Mouse (Mus musculus) embryo, embryonic 11.5 days (tissue): ENCODE data around the gene Rybp.

Experiments
- DNase-seq: peaks from one replicate; pipeline ENCODE4 v3.0.0-alpha.2; 2012; ENCODE audit warnings: low read depth, low spot score

The Rybp gene

DNA sequence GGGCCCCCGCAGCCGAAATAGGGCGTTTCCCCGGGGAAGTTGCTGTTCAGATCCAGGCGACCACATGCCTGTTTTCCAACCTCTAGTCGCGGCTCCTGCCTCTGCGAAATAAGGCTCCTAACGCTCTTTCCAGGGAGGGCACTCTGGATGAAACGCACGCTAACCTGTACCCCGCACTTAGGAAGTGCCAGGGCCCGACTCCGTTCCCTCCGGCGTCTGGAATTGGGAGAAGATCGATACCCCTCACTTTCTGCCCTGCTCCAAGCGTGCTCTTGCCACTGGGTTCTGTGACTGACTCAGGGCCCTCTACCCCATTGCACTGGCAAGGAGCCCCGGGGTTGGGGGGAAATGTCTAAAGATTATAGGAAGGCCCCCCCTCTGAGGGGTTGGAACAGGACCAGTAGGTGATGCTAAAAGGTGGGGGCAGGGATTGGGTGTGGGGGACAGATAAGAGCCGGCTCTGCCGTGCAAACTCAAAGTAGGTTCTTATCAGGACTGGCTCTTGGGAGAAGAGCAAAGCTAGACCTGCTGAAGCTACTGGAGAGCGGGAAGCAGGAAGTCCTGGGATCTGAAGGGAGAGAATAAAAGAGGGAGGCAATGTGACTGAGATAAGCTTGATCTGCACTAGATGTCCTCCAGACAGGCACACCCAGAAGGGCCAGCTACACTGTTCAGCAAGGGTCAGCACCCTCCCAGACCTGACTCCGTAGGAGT is 888 bp upstream of the Rybp start:
- DNase-seq = no peak

DNA sequence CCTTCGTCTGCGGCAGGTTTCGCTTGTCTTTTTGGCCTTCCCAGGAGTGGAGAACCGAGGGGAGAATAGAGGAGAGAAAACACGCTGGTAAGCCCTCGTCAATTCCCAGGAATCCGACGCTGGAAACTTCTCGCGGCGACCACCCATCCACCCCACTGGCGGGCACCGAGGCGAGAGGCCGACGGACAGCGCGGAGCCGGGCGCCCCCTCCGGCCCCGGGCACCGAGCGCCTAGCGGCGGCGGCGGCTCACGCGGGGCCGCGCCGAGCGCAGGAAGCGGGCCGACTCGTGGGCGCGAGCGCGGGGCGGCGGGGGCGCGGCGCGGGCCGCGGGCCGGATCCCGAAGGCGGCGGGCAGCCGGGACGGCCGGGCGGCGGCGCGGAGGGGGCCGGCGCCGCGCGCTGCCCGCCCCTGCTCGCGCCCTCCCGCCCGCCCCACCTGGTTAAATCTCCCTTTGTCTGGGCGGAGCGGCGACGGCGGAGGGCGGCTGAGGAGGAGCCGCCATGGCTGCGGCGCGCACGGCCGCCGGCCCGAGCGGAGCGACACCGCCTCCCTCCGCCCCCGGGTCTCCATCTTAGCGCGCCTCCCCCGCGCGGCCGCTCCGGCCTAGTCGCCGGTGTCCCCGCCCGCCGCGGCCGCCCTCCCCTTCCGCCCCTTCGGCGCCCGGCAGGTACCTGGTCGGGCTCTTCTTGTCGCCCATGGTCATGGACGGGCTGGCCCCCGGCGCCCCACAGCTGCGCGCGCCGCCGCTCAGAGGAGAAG is 532 bp downstream of the Rybp start:
- DNase-seq = peak; percentile 40

DNA sequence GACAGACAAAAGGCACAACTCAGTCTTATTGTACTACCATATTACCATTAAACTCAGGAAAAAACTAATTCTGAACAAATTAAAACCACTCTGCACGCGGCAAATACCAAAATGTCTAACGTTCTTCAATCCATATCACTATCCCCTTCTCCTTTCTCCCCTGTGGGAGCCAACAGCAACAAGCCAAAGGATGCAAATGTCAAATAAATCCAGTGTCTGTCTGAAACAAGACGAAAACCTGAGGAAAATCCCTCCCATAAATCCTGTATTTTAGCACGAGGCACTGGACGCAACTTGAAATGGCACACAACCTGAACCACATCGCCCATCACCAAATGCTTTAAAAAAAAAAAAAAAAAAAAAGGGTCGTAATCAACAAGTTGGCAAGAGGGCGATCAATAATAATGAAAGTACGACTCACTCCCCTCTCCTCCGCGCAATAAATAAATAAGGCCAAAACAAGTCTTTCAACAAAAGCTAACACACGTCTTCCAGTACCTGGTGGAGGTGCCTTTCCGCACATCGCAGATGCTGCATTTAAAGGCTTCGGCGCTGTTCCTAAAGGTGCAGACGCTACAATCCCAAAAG is 1.2 kb downstream of the Rybp start:
- DNase-seq = no peak

DNA sequence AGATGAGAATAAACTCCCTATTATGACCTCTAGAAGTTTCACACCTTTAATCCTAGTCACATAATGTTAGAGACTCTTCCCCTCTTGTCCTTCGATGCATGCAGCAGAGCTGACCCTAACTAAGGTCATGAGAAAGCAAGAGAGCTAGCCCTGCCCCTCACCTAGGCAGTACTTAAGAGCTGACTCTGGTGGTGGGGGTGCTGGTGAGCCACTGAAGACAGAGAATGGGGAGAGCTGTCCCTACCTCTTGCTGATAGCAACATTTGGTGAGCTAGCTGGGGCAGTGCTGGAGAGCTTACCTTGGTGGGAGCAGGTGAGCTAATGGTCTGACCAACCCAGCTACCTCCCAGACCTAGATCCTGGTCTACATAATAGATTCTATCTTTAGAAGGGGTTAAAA is 8.4 kb downstream of the Rybp start:
- DNase-seq = no peak

DNA sequence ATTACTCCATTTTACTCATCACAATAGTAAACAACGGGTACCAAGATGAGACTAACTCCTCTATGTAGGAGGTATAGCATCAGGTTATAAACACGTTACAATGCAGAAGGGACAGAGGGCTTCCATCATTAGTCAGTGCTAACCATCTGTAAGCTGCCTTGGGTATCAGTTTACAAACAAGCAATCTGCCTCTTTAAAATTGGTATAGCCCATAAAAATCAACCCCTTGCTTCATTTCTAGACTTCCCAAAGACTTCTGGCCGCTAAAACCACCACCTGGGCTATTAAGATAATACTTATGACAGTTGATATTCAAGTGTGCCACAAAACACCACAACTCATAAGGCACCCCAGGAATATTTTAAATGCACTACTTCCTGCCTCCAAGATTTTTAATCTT is 10.9 kb downstream of the Rybp start:
- DNase-seq = no peak

DNA sequence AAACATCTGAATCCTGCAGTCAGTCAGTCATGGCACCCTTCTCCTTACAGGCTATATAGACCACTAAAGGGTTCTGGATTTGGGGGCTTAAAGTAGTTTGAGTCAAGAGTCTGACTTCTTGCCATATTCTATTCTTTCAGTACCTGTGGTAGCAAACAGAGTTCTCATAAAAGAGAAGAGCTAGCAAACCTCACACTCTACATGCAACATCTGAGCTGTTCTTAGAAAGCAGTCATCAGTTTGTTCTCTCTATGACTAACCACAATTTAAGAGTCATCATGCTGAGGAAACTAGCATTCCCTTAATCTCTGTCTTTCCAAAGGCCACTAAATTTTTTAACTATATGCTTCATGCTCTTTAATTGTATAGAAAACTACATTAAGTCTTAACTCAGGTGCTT is 11.6 kb downstream of the Rybp start:
- no peak for DNase-seq

DNA sequence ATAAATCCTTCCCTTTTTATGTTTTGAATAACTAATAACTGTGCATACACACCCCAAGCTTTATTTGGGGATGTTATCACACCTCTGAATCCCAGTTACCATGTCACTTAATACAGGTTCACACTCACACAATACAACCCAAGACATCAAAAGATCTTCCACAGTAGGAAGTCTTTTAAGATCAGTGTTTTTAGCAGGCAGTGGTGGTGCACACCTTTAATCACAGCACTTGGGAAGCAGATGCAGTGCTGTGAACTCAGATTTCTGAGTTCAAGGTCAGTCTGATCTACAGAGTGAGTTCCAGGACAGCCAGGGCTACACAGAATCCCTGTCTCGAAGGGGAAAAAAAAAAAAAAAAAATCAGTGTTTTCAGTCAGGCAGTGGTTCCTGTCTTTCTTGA is 13.7 kb downstream of the Rybp start:
- DNase-seq = no peak

DNA sequence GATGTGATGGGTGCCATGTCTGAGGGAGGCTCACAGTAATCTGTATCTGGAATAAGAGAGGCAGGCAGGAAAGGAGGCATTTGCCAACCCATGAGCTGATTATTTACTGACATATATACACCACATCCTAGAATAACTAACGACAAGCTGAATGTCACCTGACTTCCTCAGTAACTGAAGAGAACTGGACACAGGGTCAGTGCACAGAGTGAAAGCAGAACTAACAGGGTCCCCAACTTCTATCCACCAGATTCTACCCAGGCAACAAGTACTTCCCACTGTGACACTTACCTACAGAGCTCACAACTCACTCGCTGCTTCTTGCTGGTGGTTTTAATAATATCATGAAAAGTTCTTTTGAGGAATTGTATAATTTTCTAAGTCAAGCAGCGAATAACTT is 15.3 kb downstream of the Rybp start:
- DNase-seq = no peak

DNA sequence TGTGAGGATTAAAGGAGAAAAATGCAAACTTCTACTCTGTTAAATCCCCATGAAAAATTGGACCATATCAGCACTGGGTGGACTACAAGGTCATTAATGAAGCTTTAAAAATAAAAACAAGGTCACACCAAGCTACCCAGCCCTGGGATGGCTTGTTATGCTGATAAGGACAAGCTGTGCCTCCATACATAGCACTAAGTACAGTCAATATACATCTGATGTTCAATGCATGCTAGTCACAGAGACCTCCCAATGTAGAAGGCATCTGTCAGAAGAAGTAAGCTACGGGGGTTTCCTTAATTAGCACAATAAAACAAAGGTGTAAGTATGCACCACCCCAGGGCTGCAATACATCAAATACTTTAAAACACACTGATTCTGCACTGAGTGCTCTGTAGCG is 16.5 kb downstream of the Rybp start:
- no peak for DNase-seq

DNA sequence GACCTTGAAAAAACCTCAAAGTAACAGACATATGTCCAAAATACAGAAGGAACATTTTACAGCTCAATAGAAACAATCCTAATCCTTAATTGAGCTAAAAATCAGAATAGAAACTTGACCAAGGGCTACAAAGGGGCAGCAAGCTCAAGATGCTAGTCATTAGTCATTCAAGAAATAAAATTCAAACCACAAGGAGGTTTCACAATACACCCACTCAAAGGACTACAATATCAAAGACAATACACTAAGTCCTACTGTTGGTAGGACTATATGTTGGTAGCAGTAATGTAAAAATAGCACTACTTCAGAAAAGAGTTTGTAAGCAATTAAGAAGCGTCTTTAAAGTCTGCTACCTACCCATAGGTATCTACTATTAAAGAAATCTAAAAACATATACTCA is 27.7 kb downstream of the Rybp start:
- no peak for DNase-seq

DNA sequence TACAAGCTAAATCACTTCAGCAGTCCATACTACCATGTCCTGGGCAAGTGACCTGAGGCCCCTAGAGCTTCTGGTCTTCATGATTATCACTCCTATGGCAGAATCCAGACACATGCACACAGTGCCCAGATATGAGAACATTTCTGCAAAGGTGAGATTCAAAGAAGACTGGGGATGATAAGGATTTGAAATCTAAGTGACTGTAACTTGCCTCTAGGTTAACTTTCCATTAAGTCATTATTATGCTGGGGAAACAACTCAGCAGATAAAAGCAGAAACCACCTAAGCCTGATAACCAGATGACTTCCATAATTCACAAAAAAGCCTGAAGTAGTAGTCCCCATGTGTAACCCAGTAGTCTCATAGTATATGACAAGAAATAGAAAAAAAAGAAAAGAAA is 29.0 kb downstream of the Rybp start:
- DNase-seq = no peak

DNA sequence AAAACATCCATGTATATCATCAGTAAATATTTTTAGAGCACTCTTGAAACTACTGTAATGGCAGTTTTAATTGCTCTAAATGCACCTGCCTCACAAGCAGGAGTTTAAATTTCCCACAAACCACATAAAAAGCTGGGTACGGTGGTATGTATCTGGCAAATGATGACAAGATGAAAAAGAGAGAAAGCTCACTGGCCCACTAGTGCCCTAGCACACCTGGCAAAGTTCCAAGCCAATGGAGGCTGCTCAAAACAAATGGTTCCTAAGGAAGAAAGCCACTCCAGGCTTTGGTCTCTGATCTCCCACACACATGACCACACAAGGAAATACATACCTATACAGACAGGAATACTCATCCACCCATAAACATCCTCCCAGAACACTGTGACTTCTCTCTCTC is 31.9 kb downstream of the Rybp start:
- no peak for DNase-seq

DNA sequence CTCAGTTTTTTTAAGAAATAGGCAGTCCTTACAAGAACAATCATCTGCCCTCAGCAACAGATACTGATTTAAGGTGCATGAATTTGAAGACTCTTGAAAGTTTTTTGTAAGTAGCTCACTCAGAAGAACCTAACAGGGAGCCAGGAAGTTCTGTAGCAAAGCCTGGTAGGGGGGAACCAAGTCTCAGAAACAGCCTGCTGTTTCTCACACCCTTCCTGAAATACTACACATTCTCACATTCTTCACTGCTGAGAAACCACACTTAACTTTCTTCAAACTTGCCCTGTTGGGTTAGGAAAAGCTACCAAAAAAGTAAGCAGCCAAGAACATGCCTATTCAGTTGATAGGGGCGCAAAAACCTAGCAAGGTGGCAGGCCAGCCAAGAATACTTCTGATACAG is 32.6 kb downstream of the Rybp start:
- DNase-seq = no peak

DNA sequence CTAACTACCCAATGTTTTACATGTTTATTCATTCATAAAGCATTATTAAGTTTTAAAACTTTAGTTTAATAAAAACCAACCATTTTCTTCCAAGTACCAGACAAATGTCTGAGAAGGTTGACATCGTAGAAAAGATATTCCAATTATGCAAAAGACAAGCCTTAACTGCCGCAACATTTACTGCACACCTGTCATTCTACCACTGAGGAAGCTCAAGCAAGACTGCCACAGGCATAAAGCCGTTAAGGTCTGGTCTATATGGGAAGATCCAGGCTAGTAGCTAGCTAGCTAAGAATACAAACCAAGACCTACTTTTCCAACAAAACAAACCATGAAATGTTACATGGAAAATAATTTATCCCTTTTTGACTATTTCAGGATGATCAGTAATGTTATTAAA is 42.8 kb downstream of the Rybp start:
- no peak for DNase-seq

DNA sequence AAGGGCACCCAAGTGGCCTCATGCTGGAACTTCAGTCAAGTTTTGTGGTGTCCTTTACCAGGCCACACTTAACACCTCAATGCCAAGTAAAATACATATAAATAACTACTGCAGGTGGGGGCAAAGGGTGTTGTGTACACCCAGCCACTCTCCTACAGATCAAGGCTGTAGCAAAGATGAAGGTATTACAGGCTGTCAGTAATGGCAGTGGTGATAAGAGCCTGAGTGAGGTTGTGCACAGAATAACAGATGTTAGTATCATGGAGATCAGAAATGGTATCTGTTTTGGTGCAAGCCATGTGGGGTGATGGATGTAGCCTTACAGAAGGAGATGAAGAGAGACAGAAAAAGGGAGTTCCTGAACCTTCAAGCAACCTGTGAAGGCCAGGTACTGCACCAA is 52.2 kb downstream of the Rybp start:
- no peak for DNase-seq

DNA sequence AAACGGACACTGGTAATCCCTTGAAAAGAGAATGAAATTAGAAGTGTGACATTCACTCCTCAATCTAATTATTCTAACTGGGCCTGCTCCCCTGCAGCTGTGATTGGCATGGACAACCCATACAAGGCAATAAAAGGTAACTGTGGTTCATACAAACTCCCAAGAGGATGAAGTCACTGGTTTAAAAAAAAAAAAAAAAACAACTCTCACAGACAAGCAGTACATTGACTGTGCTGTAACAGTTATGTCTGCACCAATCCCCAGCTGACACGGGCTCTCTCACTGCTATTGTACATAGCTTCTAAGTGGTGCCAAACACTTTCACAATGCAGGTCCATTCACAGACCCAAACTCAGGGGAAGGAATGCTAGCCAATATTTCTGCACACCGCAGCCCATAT is 53.8 kb downstream of the Rybp start:
- DNase-seq = no peak

DNA sequence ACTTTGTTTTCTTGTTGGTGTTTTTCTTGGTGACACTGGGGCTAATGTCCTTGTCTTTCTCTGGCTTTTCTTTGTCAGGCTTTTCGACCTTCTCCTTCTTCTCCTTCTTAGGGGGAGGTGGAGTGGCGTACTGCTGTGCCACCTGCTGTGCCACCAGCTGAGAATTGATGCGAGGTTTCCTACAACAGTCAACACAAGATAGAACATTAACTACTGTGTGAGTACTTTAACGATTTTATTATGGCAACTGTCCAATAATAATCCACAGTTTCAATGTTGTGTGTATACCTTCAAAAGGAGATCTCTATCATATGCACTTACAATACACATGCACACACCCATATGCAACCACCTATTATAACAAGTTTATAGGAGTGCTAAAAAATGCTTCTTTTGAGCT is 54.2 kb downstream of the Rybp start:
- DNase-seq = no peak

DNA sequence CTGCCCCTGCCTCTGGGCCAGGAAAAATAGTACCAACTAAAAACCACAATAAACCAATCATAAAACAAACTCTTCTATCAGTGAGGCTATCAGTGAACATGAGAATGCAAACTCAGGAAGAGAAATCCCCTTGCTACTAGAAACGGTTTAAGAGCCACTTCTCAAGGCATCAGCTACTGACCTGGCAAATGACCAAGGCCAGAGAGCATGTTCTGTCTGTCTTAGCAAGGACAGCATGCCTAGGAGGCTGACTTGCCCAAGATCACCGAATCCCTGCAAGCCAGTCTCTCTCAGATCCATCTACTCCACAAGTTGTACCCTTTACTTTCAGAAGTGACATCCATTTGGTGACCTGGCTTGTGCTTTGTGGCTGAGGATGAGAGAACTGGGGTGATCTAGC is 61.1 kb downstream of the Rybp start:
- DNase-seq = no peak

DNA sequence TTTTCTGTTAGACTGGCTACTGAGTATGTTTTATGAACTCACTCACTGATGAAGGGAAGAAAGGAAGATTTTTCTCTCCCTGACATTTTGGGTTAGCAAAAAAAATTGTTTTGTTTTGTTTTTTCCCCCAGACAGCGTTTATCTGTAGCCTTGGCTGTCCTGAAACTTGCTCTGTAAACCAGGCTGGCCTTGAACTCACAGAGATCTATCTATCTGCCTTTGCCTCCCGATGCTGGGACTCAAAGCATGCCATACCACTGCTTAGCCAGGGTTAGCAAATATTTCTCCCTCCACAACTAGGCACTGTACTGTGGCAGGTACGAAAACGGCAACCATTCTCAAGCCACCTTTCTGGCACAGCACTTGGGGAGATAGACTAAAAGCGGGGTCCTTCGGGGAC is 63.4 kb downstream of the Rybp start:
- no peak for DNase-seq

DNA sequence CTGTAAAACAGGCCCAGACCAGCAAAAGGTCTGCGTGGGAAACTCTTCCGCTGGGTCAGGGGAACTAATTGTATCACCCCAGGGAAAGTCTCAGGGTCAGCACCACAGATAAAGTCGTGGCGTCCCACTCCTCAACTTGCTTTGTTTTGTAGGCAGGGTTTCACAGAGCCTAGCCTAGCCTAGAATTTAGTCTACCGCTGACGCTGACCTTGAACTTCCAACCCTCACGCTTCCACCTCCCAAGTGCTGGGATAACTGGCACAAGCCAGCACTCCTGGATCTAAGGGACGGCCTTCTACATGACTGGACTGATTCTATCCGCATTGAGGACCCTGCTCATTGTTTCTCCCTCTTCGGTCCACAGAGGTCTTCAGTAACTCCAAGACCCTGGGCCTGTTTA is 63.9 kb downstream of the Rybp start:
- no peak for DNase-seq

DNA sequence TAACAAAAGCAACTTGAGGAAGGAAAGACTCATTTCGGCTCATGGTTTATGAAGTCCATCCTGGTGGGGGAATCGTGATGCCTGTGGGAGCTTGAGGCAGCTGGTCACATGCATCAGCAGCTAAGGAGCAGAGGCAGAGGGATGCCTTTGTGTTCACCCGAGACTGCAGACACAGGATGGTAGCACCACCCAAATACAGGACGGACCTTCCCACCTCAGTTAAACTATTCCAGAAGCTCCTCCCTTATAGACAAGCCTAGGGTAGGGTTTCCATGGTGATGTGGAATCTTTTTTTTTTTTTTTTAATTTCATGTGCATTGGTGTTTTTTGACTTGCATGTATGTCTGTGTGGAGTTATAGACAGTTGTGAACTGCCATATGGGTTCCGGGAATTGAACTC is 64.4 kb downstream of the Rybp start:
- no peak for DNase-seq

DNA sequence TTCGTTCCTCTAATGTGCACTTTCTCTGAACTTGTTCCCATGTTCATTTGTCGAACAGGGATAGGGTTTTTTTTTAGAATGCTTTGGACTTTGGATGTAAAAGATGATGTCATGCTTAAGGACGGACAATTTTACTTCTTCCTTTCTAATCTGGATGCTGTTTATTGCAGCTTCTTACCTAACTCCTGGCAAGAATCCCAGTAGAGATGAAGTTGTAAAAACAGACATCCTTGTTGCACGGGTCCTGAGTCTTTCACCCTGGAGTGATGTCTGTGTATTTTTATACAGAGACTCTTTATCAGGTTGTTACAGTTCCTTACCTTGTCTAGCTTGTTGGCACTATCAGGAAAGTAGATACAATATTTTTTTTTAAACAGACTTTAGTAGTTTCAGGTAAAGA is 65.5 kb downstream of the Rybp start:
- DNase-seq = no peak

DNA sequence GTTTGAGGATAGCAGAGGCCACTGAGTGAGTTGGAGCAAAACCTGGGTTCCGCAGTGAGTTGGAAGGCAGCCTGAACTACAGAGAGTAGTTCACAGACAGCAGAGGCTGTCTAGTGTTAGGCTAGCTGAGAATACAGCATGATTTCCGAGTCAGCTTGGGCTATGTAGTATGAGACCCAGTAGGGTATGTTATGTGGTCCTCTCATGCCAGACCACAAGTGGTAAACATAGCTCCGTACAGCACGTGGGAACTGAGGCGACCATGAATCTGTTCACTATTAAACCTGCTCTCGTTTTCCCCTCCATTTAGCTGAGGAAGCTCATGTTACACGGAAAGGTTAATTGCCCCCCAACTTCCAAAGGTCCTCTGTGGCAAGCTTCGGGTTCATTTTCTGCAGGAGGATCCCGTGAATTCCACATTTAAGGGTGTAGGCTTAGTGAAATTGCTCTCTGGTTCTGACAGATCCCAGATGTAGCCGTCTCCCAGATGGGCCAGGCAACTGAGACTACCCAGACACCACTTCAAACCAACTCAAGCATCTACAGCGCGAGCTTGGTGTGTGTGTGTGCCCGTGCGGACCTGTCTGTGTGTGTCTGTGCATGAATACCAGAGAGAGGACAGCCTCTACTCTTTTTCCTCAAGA is 66.2 kb downstream of the Rybp start:
- DNase-seq = no peak
